Comparison of ENCODE assay signal across 22 mouse cellular contexts in the genomic region with DNA sequence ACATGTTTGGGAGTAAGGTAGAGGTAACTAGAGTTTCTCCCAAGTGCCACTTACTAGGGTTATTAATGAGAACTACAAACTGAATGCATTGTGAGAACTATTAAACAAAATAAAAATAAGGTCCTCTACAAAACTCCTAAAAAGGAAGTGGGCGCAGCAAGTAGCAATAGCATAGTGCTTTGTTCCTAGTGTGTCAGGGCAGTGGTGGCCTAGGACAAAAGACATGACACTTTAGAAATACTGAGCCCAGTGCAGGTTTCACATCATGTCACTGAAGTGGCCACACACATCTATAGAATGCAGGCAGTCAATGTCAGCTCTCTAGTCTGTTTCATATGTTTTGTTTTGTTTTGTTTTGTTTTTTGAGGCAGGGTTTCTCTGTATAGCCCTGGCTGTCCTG.
A peak's percentile ranks its signal among the peaks of the same experiment; 100 is the strongest.
DNase-seq lines count a peak whose midpoint lies in the region; ATAC-seq and TF ChIP-seq lines count a peak whose summit lies in the region.
"Had no signal": no experiment of that assay in that cellular context is flagged by ENCODE, and none has a peak within 500 bp of the region (broad histone marks: within the 10 kb centered on the region; RNA-seq: fewer than 3 reads in every experiment).

No protein-coding gene starts in this region.

- no peak for TF ChIP-seq CTCF in liver, postnatal 0 days (IDR thresholded peaks at IDR 0.05; ENCODE audit: low read depth)
- TF ChIP-seq CTCF in small intestine, adult 2 months (IDR thresholded peaks at IDR 0.05; ENCODE audit: extremely low read depth, insufficient read length, insufficient replicate concordance, low read depth, low read length), result no peak

- H3K9ac ChIP-seq in liver, postnatal 0 days (replicated peaks), result no peak overlapping the region
- H3K9ac ChIP-seq in liver, embryonic 12.5 days, result no peak overlapping the region
- H3K9ac ChIP-seq: forebrain, embryonic 13.5 days; forebrain, postnatal 0 days; hindbrain, embryonic 14.5 days had no signal

- ATAC-seq in liver, postnatal 0 days, result 0 out of 2 replicates have a peak, but pooled peaks have one; percentile 37
- no peak for ATAC-seq in liver, embryonic 12.5 days
- ATAC-seq in megakaryocyte, adult 5-6 weeks (ENCODE audit: poor library complexity, severe bottlenecking), result peak; percentile 56
- ATAC-seq: forebrain, embryonic 13.5 days; forebrain, postnatal 0 days had no signal

- no peaks in the 10 kb centered on the region for H3K9me3 ChIP-seq in liver, postnatal 0 days (ENCODE audit: low read length)
- no peaks in the 10 kb centered on the region for H3K9me3 ChIP-seq in liver, embryonic 12.5 days (replicated peaks)
- H3K9me3 ChIP-seq: embryonic facial prominence, embryonic 10.5 days; forebrain, embryonic 13.5 days; heart, embryonic 10.5 days; hindbrain, embryonic 10.5 days had no signal

- WGBS in liver, postnatal 0 days (ENCODE audit: insufficient replicate concordance), result 76% methylated on average over 1 of the region's 1 CpGs
- 70% methylated on average over 1 of the region's 1 CpGs for WGBS in liver, embryonic 12.5 days (ENCODE audit: insufficient replicate concordance)
- WGBS in small intestine, adult 2 months, result 86% methylated on average over 1 of the region's 1 CpGs

- H3K4me2 ChIP-seq in liver, postnatal 0 days (ENCODE audit: low read depth, low read length), result no peak overlapping the region
- H3K4me2 ChIP-seq in liver, embryonic 12.5 days, result no peak overlapping the region
- H3K4me2 ChIP-seq: forebrain, embryonic 13.5 days; hindbrain, embryonic 14.5 days had no signal

- 0 out of 2 replicates have a peak, but pooled peaks cover 2% of the 10 kb centered on the region for H3K4me1 ChIP-seq in liver, postnatal 0 days (ENCODE audit: insufficient read depth)
- no peaks in the 10 kb centered on the region for H3K4me1 ChIP-seq in liver, embryonic 12.5 days
- no peaks in the 10 kb centered on the region for H3K4me1 ChIP-seq in brown adipose tissue, adult 24 weeks (ENCODE audit: control insufficient read depth, insufficient read depth, insufficient read length, low read length)
- no peaks in the 10 kb centered on the region for H3K4me1 ChIP-seq in small intestine, adult 2 months (ENCODE audit: control insufficient read depth, insufficient read depth, insufficient read length, low read length)
- H3K4me1 ChIP-seq: embryonic facial prominence, embryonic 10.5 days; forebrain, embryonic 13.5 days; heart, embryonic 10.5 days; hindbrain, embryonic 10.5 days had no signal

- no peak for TF ChIP-seq EP300 in liver, postnatal 0 days (IDR thresholded peaks at IDR 0.05; ENCODE audit: low read depth)

- no peak for TF ChIP-seq POLR2A in small intestine, adult 2 months (IDR thresholded peaks at IDR 0.05; ENCODE audit: low read depth, low read length)

- H3K36me3 ChIP-seq in liver, postnatal 0 days (replicated peaks; ENCODE audit: insufficient read depth, low read length), result no peaks in the 10 kb centered on the region
- no peaks in the 10 kb centered on the region for H3K36me3 ChIP-seq in liver, embryonic 12.5 days
- H3K36me3 ChIP-seq in small intestine, adult 2 months (ENCODE audit: control insufficient read depth, insufficient read depth, low read length), result no peaks in the 10 kb centered on the region
- H3K36me3 ChIP-seq: embryonic facial prominence, embryonic 10.5 days; heart, embryonic 10.5 days; hindbrain, embryonic 10.5 days had no signal

- H3K27ac ChIP-seq in liver, postnatal 0 days (ENCODE audit: low read depth), result no peak overlapping the region
- H3K27ac ChIP-seq in liver, embryonic 12.5 days, result no peak overlapping the region
- H3K27ac ChIP-seq in brown adipose tissue, adult 24 weeks (replicated peaks; ENCODE audit: low read depth, low read length), result peak overlapping the region; percentile 63
- H3K27ac ChIP-seq in small intestine, adult 2 months (ENCODE audit: insufficient read depth, low read depth, low read length), result 0 out of 2 replicates have a peak overlapping the region, but pooled peaks have one; percentile 15
- H3K27ac ChIP-seq: embryonic facial prominence, embryonic 10.5 days; forebrain, embryonic 13.5 days; heart, embryonic 10.5 days; hindbrain, embryonic 10.5 days; hindbrain, embryonic 14.5 days had no signal

- no peak for DNase-seq in liver, postnatal 0 days
- DNase-seq in urinary bladder, postnatal 36 days (ENCODE audit: low spot score in 2 of 2), result no peak
- DNase-seq in urinary bladder, postnatal 14 days (ENCODE audit: low spot score), result no peak
- no peak for DNase-seq in spleen, postnatal 4 days (ENCODE audit: low spot score in 2 of 2)
- DNase-seq: adrenal gland, adult 2 months; adrenal gland, postnatal 25 days; cerebellum, adult 11-12 months; cerebellum, adult 9-10 months; cerebellum, postnatal 36 days; forebrain, postnatal 0 days; gastrocnemius, postnatal 36 days; heart, adult 18-20 months; heart, postnatal 10 days had no signal

- H3K27me3 ChIP-seq in liver, postnatal 0 days (ENCODE audit: insufficient read depth, low read length), result no peaks in the 10 kb centered on the region
- H3K27me3 ChIP-seq in liver, embryonic 12.5 days (replicated peaks), result no peaks in the 10 kb centered on the region
- H3K27me3 ChIP-seq in small intestine, adult 2 months (ENCODE audit: control insufficient read depth, insufficient read depth, low read length), result no peaks in the 10 kb centered on the region
- H3K27me3 ChIP-seq: forebrain, embryonic 13.5 days had no signal

- no peak overlapping the region for H3K4me3 ChIP-seq in liver, postnatal 0 days (ENCODE audit: low read depth, low read length)
- H3K4me3 ChIP-seq in liver, embryonic 12.5 days, result no peak overlapping the region
- H3K4me3 ChIP-seq in brown adipose tissue, adult 24 weeks (ENCODE audit: insufficient read depth, low read depth, low read length), result no peak overlapping the region
- H3K4me3 ChIP-seq in small intestine, adult 2 months (ENCODE audit: low read depth, low read length), result no peak overlapping the region
- H3K4me3 ChIP-seq: embryonic facial prominence, embryonic 10.5 days; forebrain, embryonic 13.5 days; heart, embryonic 10.5 days; hindbrain, embryonic 10.5 days had no signal

Comparison
In these comparisons a context has a peak if more than half of its experiments do, and no peak if none do; other contexts are left out.
1. H3K27ac ChIP-seq: peak in brown adipose tissue, adult 24 weeks (single experiment) and small intestine, adult 2 months (single experiment); none in liver, postnatal 0 days (single experiment) and liver, embryonic 12.5 days (single experiment).